Mouse (Mus musculus) frontal cortex, postnatal 14 days (tissue): ENCODE data around the gene Tanc2.

Experiments
- DNase-seq, 2 experiments: peaks; one replicate each; pipeline ENCODE4 v3.0.0; 2022; ENCODE audit warnings: low spot score in 2 of 2

The Tanc2 gene

DNA sequence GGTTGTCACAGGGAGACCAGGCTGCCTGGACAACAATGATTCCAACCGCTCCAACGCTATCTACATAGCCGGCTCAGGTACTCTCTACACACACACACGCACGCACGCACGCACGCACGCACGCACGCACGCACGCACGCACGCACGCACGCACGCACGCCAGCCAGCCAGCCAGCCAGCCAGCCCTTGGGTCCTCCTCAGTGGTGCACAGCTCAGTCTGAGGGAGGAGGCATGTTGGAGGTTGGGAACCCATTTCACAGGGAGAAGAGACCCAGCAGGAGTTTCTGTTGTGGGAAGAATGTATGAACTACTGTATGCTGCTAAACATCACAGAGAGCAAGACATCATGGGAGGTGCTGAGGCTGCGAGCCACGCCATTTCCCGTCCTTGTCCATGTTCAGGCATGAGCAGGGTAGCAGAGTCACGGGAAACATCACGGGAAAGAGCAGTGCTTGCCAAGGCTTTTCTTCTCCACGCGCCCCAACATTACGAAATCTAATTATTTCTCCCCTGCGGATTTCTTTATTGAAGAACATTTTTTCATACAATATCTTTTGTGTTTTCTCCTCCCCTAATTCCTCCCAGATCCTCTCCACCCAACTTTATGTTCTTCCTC lies 366.1 kb downstream of the Tanc2 start:
- DNase-seq = no peak

DNA sequence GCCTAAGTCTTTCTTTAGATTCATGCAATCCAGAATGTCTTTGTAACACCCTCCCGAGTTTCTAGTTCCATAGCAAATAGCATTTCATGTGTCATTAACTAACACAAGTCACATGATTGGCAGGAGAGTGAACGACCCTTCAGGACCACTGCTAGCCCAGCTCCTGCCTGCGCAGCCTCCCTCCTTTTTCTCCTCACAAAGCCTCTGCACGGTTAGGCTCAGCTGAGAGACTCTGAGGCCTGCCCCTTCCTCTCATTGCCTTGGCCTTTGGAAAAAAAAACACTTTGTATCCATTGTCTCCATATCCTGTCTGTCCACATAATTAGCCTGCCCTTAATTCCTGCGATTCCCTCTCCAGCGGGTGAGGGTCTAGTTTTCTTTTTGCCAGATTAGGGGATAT lies 367.7 kb downstream of the Tanc2 start:
- no peak for DNase-seq

DNA sequence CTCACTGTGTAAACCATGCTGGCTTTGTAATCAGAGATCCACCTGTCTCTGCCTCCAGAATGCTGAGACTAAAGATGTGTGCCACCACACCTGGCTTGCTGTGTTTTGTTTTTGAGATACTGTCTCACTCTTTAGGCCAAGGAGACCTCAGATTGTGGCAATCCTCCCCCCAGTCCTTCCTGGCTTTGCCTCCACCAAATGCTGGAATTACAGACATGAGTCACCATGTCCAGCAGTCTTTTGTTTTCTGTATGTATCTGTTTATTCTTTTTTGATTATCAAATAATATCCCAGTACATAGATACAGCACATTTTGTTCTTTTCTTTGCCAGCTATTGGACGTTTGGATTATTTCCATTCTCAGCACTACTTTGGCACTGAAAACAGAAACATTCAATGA lies 368.8 kb downstream of the Tanc2 start:
- no peak for DNase-seq

DNA sequence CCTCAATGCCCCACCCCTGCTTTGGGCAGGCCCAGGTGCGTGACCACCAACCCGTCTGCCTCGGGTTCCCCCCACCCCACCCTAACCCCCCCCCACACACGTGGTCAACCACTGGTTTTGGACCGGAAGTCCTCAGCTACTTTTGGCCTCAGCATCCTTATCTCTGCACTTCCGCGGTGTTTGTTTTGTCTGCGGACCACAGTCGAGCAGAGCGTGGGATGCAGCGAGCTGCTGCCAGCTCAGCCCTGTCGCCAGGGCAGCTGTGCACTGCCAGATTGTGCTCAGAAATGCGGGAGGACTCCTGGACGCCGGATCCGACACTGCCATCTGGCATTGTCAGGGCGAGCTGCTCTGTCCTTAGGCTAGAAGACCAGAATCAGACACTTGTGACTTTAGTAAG lies 369.6 kb downstream of the Tanc2 start:
- no peak for DNase-seq

DNA sequence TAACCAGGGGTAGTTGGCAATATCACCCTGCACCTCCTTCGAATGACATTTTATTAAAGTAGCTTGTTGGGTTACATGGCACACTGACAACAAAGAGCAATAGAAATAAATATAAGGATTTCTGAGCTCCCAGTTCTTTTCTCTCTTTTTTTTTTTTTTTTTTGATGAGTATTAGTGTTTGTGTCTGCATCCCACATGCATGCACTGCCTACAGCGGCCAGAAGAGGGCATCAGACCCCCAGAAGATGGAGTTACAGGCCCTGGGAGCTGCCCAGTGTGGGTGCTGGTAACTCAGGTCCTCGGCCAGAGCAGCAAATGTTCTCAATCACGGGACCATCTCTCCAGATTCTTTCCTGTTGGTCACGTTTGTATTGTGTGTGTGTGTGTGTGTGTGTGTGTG lies 374.9 kb downstream of the Tanc2 start:
- no peak for DNase-seq

DNA sequence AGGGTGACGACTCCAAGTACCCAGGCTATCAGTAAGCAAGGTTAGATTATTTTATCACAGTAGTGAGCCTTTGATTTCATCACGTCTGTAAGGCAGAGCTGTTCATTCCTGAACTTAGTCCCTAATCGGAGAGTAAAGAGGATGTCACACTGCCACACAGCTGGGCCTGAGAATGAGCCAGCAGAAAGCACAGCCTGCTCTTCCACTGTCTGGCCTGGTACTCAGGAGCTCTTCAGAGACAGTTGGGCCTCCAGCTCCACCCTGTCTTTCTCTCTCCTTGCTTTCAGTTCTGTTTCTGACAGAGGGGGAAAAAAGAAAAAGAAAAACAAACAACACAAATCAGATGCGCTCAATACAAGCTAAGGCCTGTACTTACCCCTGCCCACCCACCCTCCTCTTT lies 376.5 kb downstream of the Tanc2 start:
- no peak for DNase-seq

DNA sequence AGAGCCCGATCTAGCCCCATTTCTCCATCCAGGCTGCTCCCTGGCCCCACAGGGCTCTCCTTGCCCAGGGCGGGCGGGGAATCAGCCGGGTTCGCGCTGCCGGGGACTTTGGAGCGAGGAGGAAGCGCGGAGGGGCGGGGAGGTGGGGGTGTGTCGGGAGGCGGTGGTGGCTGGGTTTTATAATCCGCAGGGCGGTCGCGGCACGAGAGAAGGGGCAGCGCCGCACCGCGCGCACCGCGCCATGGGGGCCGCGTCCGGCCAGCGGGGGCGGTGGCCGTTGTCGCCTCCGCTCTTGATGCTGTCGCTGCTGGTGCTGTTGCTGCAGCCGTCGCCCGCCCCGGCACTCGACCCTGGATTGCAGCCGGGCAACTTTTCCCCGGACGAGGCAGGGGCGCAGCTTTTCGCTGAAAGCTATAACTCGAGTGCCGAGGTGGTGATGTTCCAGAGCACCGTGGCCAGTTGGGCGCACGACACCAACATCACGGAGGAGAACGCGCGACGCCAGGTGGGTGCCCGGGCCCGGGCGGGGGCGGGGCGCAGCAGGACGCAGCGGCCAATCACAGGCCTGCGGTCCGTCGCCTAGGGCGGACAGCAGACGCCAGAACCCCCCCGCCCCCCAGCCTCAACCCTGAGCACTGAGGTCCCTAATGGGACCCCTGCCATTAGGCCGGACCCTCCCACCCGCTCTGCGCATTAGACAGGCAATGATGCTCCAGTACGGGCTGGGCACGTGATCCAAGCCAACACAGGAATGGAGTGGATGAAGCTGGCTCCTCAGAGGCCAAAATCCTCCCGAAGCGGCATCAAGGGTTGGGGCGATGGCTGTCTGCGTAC lies 378.2 kb downstream of the Tanc2 start, which contains the start of gene Ace:
Ace (plus strand) TSS at position 205 of the 834 bp plus-strand sequence.
- no peak for DNase-seq

DNA sequence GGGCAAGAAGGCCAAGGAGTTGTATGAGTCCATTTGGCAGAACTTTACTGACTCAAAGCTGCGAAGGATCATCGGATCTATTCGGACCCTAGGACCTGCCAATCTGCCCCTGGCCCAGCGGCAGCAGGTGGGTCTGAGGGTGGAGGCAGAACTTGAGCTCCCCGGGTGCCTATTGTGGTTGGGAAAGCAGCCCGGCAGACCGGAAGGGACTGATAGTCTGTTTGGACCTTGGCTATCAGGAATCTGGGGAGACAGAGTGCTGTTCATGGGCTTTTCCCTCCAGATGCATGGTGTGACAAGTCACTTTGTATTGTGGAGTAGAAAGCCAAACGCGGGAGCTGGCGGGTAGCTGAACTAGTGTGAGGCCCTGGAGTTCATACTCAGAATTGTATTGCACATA lies 379.2 kb downstream of the Tanc2 start:
- no peak for DNase-seq

DNA sequence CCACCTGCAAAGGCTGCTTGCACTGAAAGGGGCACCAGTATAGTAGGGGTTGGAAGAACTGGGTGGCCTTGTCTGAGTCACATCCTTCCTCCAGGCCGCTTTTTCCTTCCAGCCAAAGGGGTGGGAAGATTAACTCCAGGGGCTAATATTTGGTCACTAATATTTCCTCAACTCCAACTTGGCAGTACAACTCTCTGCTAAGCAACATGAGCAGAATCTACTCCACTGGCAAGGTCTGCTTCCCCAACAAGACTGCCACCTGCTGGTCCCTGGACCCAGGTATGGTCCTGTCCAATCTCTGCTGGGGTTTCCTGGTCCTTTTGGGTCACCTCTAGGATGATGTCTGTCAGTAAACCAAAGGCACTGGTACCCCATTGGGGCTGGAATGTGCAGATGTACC lies 379.7 kb downstream of the Tanc2 start:
- DNase-seq = no peak

DNA sequence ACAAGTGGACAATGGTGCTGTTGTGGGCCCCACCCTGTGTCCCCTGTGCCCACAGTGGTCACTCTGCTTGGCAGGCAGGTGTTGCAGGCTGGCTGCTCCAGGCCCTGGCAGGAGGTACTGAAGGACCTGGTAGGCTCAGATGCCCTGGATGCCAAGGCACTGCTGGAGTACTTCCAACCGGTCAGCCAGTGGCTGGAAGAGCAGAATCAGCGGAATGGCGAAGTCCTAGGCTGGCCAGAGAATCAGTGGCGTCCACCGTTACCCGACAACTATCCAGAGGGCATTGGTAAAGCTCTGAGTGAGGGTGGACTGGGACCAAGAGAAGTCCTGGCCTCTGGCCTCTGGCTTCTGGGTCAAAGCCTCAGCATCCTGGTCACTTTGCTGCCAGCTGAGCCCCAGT lies 384.8 kb downstream of the Tanc2 start:
- no peak for DNase-seq

DNA sequence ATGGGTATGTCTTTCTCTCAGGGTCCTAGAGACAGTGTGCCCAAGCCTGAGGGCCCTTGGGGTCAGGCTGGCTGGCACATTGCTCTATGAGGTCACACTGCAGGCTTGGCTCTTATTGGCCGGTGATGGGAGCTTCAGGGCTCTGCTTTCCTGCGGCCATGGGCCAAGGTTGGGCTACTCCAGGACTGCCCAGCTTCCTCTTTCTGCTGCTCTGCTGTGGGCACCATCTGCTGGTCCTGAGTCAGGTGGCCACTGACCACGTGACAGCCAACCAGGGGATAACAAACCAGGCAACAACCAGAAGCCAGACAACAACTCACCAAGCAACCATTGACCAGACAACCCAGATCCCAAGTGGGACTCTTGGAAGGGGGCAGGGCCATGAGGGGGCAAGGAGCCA lies 385.3 kb downstream of the Tanc2 start:
- no peak for DNase-seq

DNA sequence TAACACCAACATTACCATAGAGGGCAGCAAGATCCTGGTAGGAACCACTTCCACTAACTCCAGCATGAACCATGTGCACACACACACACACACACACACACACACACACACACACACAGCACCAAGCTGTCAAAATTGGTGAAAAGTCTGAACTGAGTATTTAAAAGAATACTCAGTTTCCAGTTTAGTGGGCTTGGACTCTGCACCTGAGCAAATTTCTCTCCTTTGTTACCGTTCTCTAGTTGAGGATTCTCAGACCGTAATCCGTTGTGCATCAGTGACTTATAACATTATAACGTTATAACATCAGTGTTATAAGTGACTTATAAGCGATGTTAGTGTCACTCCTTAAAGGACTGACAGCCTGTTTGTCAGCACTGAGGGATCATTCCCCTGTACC lies 385.9 kb downstream of the Tanc2 start:
- DNase-seq = no peak

DNA sequence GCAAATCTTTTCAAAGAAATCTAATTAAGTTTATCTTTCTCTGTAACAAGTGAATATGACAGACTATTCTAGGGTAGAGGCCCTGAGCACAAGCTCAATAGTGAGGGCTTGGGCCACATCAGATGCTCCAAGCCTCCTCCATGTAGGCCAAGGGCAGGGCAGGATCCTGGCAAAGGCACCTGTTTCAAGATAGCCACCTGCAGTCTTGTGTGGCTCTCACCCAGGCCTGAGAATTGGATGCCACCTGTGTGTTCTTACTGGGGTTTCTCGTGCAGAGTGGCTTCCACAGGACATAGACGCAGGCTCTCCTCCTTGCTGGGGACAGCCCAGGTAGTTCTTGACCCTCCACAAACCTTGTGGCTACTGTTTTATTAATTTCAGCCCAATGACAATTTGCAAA lies 388.4 kb downstream of the Tanc2 start:
- DNase-seq = no peak

DNA sequence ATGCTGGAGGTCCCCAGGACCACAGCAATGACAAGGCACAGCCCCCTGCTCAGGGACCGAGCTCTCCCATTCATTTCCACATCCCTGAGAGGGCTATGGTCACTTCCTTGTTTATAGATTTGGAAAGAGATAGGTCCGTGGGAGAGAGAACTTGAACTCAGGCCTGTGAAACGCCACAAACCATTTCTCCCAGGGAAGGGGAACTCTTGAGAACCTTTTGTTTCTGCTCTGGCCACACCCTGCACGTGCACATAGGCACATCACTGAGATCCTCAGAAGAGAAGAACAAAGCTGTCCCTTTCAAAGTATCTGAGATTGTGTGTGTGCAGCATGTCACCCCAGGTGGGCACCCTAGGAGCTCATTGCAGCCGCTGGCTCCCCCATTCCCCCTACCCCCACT lies 388.8 kb downstream of the Tanc2 start:
- DNase-seq = no peak
